Mouse (Mus musculus) bone marrow, adult 2 months (tissue): ENCODE measurements around the gene Pdk1.

Experiments
- CTCF ChIP-seq: fragments of 200-500 bp; IDR thresholded peaks from 2 replicates; pipeline ENCODE4 v1.5.1; 2011; ENCODE audit warnings: low read length, control low read depth; ENCODE audit not compliant: control insufficient read depth, insufficient read depth
- POLR2A ChIP-seq: fragments of 200-500 bp; IDR thresholded peaks from 2 replicates; pipeline ENCODE4 v1.6.1; 2011; ENCODE audit warnings: low read depth, mild to moderate bottlenecking, control low read depth, low read length, borderline replicate concordance; ENCODE audit not compliant: control insufficient read depth

DNA sequence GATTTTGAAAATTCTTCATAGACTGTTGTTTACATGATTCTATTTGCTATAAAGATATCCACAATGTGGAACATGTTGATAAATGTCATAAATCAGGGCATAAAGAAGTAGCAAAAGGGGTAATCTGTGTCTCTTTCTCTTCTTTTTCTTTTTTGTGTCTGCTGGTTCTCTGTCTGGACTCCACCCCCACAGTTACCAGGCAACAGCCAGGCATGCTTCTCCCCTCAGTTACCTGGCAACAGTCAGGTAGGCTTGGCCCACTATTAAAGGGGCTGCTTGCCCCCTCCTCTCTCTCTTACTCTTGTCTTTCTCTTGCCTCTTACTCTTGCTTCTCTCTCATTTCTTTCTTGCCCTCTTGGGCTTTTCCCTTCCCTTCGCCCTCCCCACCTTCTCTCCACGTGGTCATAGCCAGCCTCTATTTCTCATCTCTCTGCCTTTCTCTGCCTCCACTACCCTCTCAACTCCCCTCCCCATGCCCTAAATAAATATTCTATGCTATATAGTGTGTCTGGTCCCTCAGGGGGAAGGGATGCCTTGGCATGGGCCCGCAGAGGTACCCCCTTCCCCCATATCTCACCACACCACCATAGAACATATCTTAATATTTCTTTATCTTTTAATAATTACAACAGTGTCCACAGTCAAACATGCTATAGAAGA, 64.8 kb downstream of the Pdk1 start:
- TF ChIP-seq POLR2A (no peak), CTCF (no peak)
